Mouse (Mus musculus) small intestine, adult 2 months (tissue): ENCODE data around the gene Slc35f4. TPM values are rescaled to one million over a fixed set of nuclear protein-coding genes. Genes with fewer than 3 reads are reported as not detected.

Source experiments
- H3K27ac ChIP-seq: fragments of 200-500 bp; 2 replicates; pipeline ENCODE4 v1.5.1; 2012; ENCODE audit warnings: low read depth, low read length, control low read depth, inconsistent platforms; ENCODE audit not compliant: insufficient read depth
- H3K27me3 ChIP-seq: fragments of 200-500 bp; 2 replicates; pipeline ENCODE4 v1.6.1; 2012; ENCODE audit warnings: mild to moderate bottlenecking, moderate library complexity, low read length, inconsistent platforms; ENCODE audit not compliant: control insufficient read depth, insufficient read depth
- H3K36me3 ChIP-seq: fragments of 200-500 bp; 2 replicates; pipeline ENCODE4 v1.6.1; 2012; ENCODE audit warnings: mild to moderate bottlenecking, low read length, control low read depth, inconsistent platforms; ENCODE audit not compliant: control insufficient read depth, insufficient read depth
- H3K4me1 ChIP-seq: fragments of 200-500 bp; 2 replicates; pipeline ENCODE4 v1.6.1; 2012; ENCODE audit warnings: low read length, inconsistent platforms, mixed read lengths; ENCODE audit not compliant: control insufficient read depth, insufficient read depth, insufficient read length
- H3K4me3 ChIP-seq: fragments of 200-500 bp; 2 replicates; pipeline ENCODE4 v1.5.1; 2012; ENCODE audit warnings: low read depth, mild to moderate bottlenecking, control low read depth, inconsistent platforms, low read length, moderate library complexity
- CTCF ChIP-seq: fragments of 200-500 bp; IDR thresholded peaks from 2 replicates; pipeline ENCODE4 v1.5.1; 2012; ENCODE audit warnings: low read depth, mild to moderate bottlenecking, control low read depth, inconsistent platforms, low read length, moderate library complexity, mixed read lengths; ENCODE audit not compliant: insufficient replicate concordance, insufficient read length; ENCODE audit errors: extremely low read depth
- POLR2A ChIP-seq: fragments of 200-500 bp; IDR thresholded peaks from 2 replicates; pipeline ENCODE4 v1.6.1; 2012; ENCODE audit warnings: low read depth, mild to moderate bottlenecking, control low read depth, inconsistent platforms, low read length, moderate library complexity
- WGBS: fragments of 180-500 bp; shearing (Covaris S2); methylation state at CpG from one replicate; pipeline ENCODE4 v1.1.7; 2018; 5-methylcytosine and 5-hydroxymethylcytosine counted together
- polyA plus RNA-seq: library from polyadenylated mRNA; depleted of rRNA; stranded (reverse); fragments of >200 nt; gene quantifications from 2 replicates; pipeline ENCODE4 v1.2.3, GENCODE M21; 2012

The Slc35f4 gene
- polyA plus RNA-seq, 1 experiment = not detected

- TF ChIP-seq POLR2A = no peak
- no peak for TF ChIP-seq CTCF
- Histone ChIP-seq H3K36me3 (no peaks in the 10 kb centered on the region), H3K27me3 (no peaks in the 10 kb centered on the region), H3K27ac (no peak overlapping the region), H3K4me1 (peaks cover 5% of the 10 kb centered on the region), H3K4me3 (no peak overlapping the region)
- WGBS = 92% methylated on average over 9 of the region's 9 CpGs
Measured at GRCm38 (mm10) chr14:49305534-49306409, 220.1 kb downstream of the Slc35f4 start.

DNA sequence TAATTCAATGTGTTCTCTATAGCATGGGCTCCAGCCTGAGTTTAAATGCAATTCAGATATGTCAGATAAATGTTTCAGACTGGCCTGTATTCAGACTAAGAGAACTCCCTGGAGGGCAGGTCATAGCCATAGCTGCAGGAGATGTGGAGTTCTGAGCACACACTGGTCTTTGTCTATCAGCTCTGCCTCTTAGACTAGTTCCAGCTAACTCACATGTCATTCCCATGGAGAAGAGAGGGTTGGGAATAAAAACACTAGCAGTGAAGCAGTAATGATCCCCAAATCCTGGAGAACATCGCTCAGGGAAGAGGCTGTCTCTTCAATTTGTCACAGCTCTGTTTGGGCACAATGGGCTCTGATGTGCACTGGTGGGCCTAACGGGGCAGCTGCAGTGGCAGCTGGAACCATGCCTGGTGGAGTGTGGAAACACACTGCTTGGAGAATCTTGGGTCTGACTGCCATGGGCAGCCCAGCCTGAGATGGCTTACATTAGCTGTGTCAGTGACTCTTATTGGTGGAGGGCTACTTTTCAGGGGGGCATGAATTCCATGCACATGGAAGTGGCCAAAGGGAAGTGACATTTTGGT is 223.5 kb downstream of the Slc35f4 start:
- no peaks in the 10 kb centered on the region for H3K36me3 ChIP-seq
- TF ChIP-seq CTCF (no peak), POLR2A (no peak)
- 86% methylated on average over 2 of the region's 2 CpGs for WGBS
- H3K4me1 ChIP-seq = peaks cover 6% of the 10 kb centered on the region
- no peak overlapping the region for H3K4me3 ChIP-seq
- no peak overlapping the region for H3K27ac ChIP-seq
- no peaks in the 10 kb centered on the region for H3K27me3 ChIP-seq

- TF ChIP-seq CTCF = no peak
- no peak for TF ChIP-seq POLR2A
- Histone ChIP-seq H3K4me3 (no peak overlapping the region), H3K4me1 (peaks cover 6% of the 10 kb centered on the region), H3K27ac (no peak overlapping the region), H3K27me3 (no peaks in the 10 kb centered on the region), H3K36me3 (no peaks in the 10 kb centered on the region)
- WGBS = 69% methylated on average over 8 of the region's 8 CpGs
Measured at GRCm38 (mm10) chr14:49300981-49301619, 224.7 kb downstream of the Slc35f4 start.

- 18% methylated on average over 8 of the region's 8 CpGs for WGBS
- TF ChIP-seq CTCF (no peak), POLR2A (no peak)
- no peaks in the 10 kb centered on the region for H3K36me3 ChIP-seq
- no peak overlapping the region for H3K27ac ChIP-seq
- peaks cover 6% of the 10 kb centered on the region for H3K4me1 ChIP-seq
- no peaks in the 10 kb centered on the region for H3K27me3 ChIP-seq
- peak overlapping the region; percentile 26; the same call in 1 of the 2 replicates for H3K4me3 ChIP-seq
Measured at GRCm38 (mm10) chr14:49300326-49300725, 225.5 kb downstream of the Slc35f4 start.

DNA sequence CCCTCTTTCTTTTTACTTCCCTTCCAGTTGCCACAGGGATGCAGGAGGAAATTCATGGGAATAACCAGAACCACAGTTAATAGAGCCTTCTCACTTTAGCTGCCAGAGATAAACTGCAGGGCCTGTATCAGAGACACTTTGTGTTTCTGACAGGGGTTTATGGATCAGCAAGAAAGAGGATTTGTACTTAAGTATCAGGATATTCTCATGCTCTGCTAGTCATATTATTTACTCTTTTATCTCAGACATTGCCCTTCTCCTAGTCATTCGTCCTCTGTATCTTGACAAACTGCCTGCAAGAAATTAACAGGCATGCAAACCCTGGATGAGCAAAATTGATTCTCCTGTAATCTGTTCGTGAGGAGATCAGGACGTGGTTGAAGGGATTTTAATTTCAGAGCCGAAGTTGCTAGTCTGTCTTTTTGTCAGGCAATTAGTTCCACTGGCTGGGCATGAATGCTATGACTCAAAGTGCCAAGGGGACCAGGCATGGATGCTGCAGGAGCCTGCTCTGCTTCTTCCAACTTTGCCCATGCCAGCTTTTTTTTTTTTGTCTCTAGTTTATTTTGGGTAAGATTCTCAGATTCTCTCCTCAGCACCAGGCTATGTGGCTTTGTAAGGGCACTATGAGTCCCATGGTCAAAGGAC is 231.9 kb downstream of the Slc35f4 start:
- no peak overlapping the region for H3K27ac ChIP-seq
- H3K4me1 ChIP-seq = peaks cover 8% of the 10 kb centered on the region; the same call in 1 of the 2 replicates
- no peaks in the 10 kb centered on the region for H3K36me3 ChIP-seq
- TF ChIP-seq CTCF = no peak
- no peak for TF ChIP-seq POLR2A
- H3K27me3 ChIP-seq = no peaks in the 10 kb centered on the region
- WGBS = 59% methylated on average over 4 of the region's 4 CpGs
- H3K4me3 ChIP-seq = no peak overlapping the region

GRCm38 (mm10) chr14:49290029-49290745 is 235.7 kb downstream of the Slc35f4 start:
- no peak for TF ChIP-seq CTCF
- TF ChIP-seq POLR2A = no peak
- Histone ChIP-seq H3K27me3 (no peaks in the 10 kb centered on the region), H3K27ac (no peak overlapping the region; the same call in 1 of the 2 replicates), H3K36me3 (no peaks in the 10 kb centered on the region), H3K4me3 (no peak overlapping the region), H3K4me1 (peaks cover 8% of the 10 kb centered on the region; the same call in 1 of the 2 replicates)
- 29% methylated on average over 3 of the region's 3 CpGs for WGBS
